Mouse (Mus musculus) neural tube, embryonic 12.5 days (tissue): ENCODE data around the gene Gm14403. TPM values are rescaled to one million over a fixed set of nuclear protein-coding genes. Genes with fewer than 3 reads are reported as not detected.
A peak's percentile ranks its signal among the peaks of the same experiment; 100 is the strongest.
"Not testable (repeated sequence)": the region's sequence is repeated elsewhere in the genome, so short reads cannot be mapped to it uniquely, and the experiment has no call there.

Source experiments
- ATAC-seq: fragments of 200-750 bp; cut with Nextera tagmentation; 2 replicates; pipeline ENCODE4 v1.8.0; 2017; ENCODE audit warnings: low read depth, mild to moderate bottlenecking, moderate TSS enrichment, moderate library complexity; ENCODE audit not compliant: low FRiP score
- H3K27ac ChIP-seq: fragments of 300-500 bp; sonication (generic); 2 replicates; pipeline ENCODE4 v1.5.1; 2016
- H3K27me3 ChIP-seq: fragments of 300-500 bp; sonication (generic); replicated peaks from 2 replicates; pipeline ENCODE4 v1.6.1; 2016; ENCODE audit warnings: mild to moderate bottlenecking
- H3K36me3 ChIP-seq: fragments of 300-500 bp; sonication (generic); 2 replicates; pipeline ENCODE4 v1.6.1; 2016; ENCODE audit warnings: mild to moderate bottlenecking
- H3K4me1 ChIP-seq: fragments of 300-500 bp; sonication (generic); 2 replicates; pipeline ENCODE4 v1.6.1; 2016
- H3K4me2 ChIP-seq: fragments of 300-500 bp; sonication (generic); replicated peaks from 2 replicates; pipeline ENCODE4 v1.6.1; 2016; ENCODE audit warnings: mild to moderate bottlenecking
- H3K4me3 ChIP-seq: fragments of 300-500 bp; sonication (generic); 2 replicates; pipeline ENCODE4 v1.5.1; 2016
- H3K9ac ChIP-seq: fragments of 300-500 bp; sonication (generic); 2 replicates; pipeline ENCODE4 v1.6.1; 2016; ENCODE audit warnings: mild to moderate bottlenecking
- H3K9me3 ChIP-seq: fragments of 300-500 bp; sonication (generic); 2 replicates; pipeline ENCODE4 v1.6.1; 2016; ENCODE audit warnings: mild to moderate bottlenecking
- WGBS: fragments of 180-500 bp; shearing (Covaris S2); methylation state at CpG from one replicate; pipeline ENCODE4 v1.1.7; 2016; 5-methylcytosine and 5-hydroxymethylcytosine counted together
- polyA plus RNA-seq: library from polyadenylated mRNA; unstranded; fragments of >200 nt; fragmentation: Nextera tagmentation; extraction: Ambion mirVana; gene quantifications from 2 replicates; pipeline ENCODE4 v1.2.1, GENCODE M21; 2016

Gene Gm14403
- polyA plus RNA-seq = 2.5 and 3.1 TPM in 2 replicates

- WGBS = 19% methylated on average over 7 of the region's 7 CpGs
- Histone ChIP-seq H3K4me3 (peak within 1 kb of the TSS; percentile 20; the same call in 1 of the 2 replicates), H3K4me2 (peak within 1 kb of the TSS; percentile 38)
- H3K9me3 ChIP-seq, H3K36me3 ChIP-seq, H3K27me3 ChIP-seq, H3K27ac ChIP-seq, H3K9ac ChIP-seq, H3K4me1 ChIP-seq, ATAC-seq: not testable (repeated sequence)
Measured at GRCm38 (mm10) chr2:177498067-177498466, at the start of gene Gm14403. TSS of gene Gm14403 (plus strand) at chr2:177498215.

- ATAC-seq, H3K4me1 ChIP-seq, H3K27ac ChIP-seq, H3K9ac ChIP-seq, H3K9me3 ChIP-seq, H3K27me3 ChIP-seq, H3K36me3 ChIP-seq: not testable (repeated sequence)
- WGBS = 7% methylated on average over 8 of the region's 9 CpGs
- Histone ChIP-seq H3K4me3 (peak within 1 kb of the TSS; percentile 30), H3K4me2 (peak within 1 kb of the TSS; percentile 46)
Measured at GRCm38 (mm10) chr2:177464676-177465075, 33.3 kb upstream of the Gm14403 start, which contains the start of gene Zfp970. TSS of gene Zfp970 (plus strand) at chr2:177464733.

- H3K9ac ChIP-seq, H3K27ac ChIP-seq, ATAC-seq, H3K36me3 ChIP-seq, H3K4me1 ChIP-seq, H3K9me3 ChIP-seq, H3K4me3 ChIP-seq, H3K27me3 ChIP-seq, H3K4me2 ChIP-seq: not testable (repeated sequence)
Measured at GRCm38 (mm10) chr2:177468222-177468621, 29.8 kb upstream of the Gm14403 start.

- H3K27me3 ChIP-seq, ATAC-seq: not testable (repeated sequence)
- 94% methylated on average over 7 of the region's 10 CpGs for WGBS
Measured at GRCm38 (mm10) chr2:177472261-177472660, 25.8 kb upstream of the Gm14403 start.

GRCm38 (mm10) chr2:177481971-177482370, 16.0 kb upstream of the Gm14403 start:
- not testable (repeated sequence) for H3K27me3 ChIP-seq, H3K9ac ChIP-seq, H3K36me3 ChIP-seq, H3K4me1 ChIP-seq, ATAC-seq, H3K4me3 ChIP-seq, H3K27ac ChIP-seq, H3K9me3 ChIP-seq, H3K4me2 ChIP-seq
- WGBS = 77% methylated on average over 1 of the region's 1 CpGs

More at GRCm38 (mm10) chr2:177472261-177472660, 25.8 kb upstream of the Gm14403 start:
- H3K4me3 ChIP-seq, H3K27ac ChIP-seq, H3K9me3 ChIP-seq, H3K36me3 ChIP-seq, H3K4me2 ChIP-seq, H3K4me1 ChIP-seq, H3K9ac ChIP-seq: not testable (repeated sequence)

- WGBS = 82% methylated on average over 11 of the region's 11 CpGs
- H3K27me3 ChIP-seq, H3K4me3 ChIP-seq, ATAC-seq, H3K27ac ChIP-seq, H3K4me1 ChIP-seq, H3K36me3 ChIP-seq, H3K9ac ChIP-seq, H3K9me3 ChIP-seq, H3K4me2 ChIP-seq: not testable (repeated sequence)
Measured at GRCm38 (mm10) chr2:177483238-177483948, 14.6 kb upstream of the Gm14403 start.

GRCm38 (mm10) chr2:177499182-177499581, 1.2 kb downstream of the Gm14403 start:
- not testable (repeated sequence) for H3K27ac ChIP-seq, H3K27me3 ChIP-seq, H3K4me2 ChIP-seq, H3K9ac ChIP-seq, ATAC-seq, H3K9me3 ChIP-seq, H3K36me3 ChIP-seq, H3K4me1 ChIP-seq, H3K4me3 ChIP-seq
- 50% methylated on average over 1 of the region's 1 CpGs for WGBS

GRCm38 (mm10) chr2:177505211-177505719, 7.2 kb downstream of the Gm14403 start:
- H3K27me3 ChIP-seq, H3K4me2 ChIP-seq, ATAC-seq, H3K4me1 ChIP-seq, H3K36me3 ChIP-seq, H3K9ac ChIP-seq, H3K4me3 ChIP-seq, H3K9me3 ChIP-seq, H3K27ac ChIP-seq: not testable (repeated sequence)
- 94% methylated on average over 1 of the region's 1 CpGs for WGBS

GRCm38 (mm10) chr2:177511381-177511780, 13.4 kb downstream of the Gm14403 start:
- not testable (repeated sequence) for H3K27me3 ChIP-seq, H3K27ac ChIP-seq, H3K9me3 ChIP-seq, H3K36me3 ChIP-seq, H3K9ac ChIP-seq, H3K4me3 ChIP-seq, ATAC-seq, H3K4me2 ChIP-seq, H3K4me1 ChIP-seq
- 74% methylated on average over 4 of the region's 4 CpGs for WGBS

GRCm38 (mm10) chr2:177511972-177512371, 14.0 kb downstream of the Gm14403 start:
- ATAC-seq, H3K9me3 ChIP-seq, H3K27ac ChIP-seq, H3K4me1 ChIP-seq, H3K36me3 ChIP-seq, H3K9ac ChIP-seq, H3K27me3 ChIP-seq, H3K4me2 ChIP-seq, H3K4me3 ChIP-seq: not testable (repeated sequence)
- WGBS = 83% methylated on average over 3 of the region's 3 CpGs

GRCm38 (mm10) chr2:177513991-177514479, 16.0 kb downstream of the Gm14403 start:
- H3K9ac ChIP-seq, H3K4me3 ChIP-seq, H3K36me3 ChIP-seq, H3K9me3 ChIP-seq, H3K27me3 ChIP-seq, H3K27ac ChIP-seq, H3K4me1 ChIP-seq, ATAC-seq, H3K4me2 ChIP-seq: not testable (repeated sequence)
- 87% methylated on average over 4 of the region's 4 CpGs for WGBS

GRCm38 (mm10) chr2:177517746-177518145, 19.7 kb downstream of the Gm14403 start:
- H3K4me2 ChIP-seq, H3K4me1 ChIP-seq, H3K9ac ChIP-seq, ATAC-seq, H3K27me3 ChIP-seq, H3K4me3 ChIP-seq, H3K27ac ChIP-seq, H3K36me3 ChIP-seq: not testable (repeated sequence)
- 87% methylated on average over 9 of the region's 9 CpGs for WGBS
- H3K9me3 ChIP-seq = peaks cover 10% of the 10 kb centered on the region

- ATAC-seq, H3K27ac ChIP-seq, H3K27me3 ChIP-seq, H3K4me3 ChIP-seq, H3K4me2 ChIP-seq, H3K36me3 ChIP-seq, H3K9ac ChIP-seq, H3K4me1 ChIP-seq: not testable (repeated sequence)
- H3K9me3 ChIP-seq = peaks cover 16% of the 10 kb centered on the region
- 88% methylated on average over 7 of the region's 7 CpGs for WGBS
Measured at GRCm38 (mm10) chr2:177518354-177518753, 20.3 kb downstream of the Gm14403 start.
